Mouse (Mus musculus) ES-E14 (cell line): Measurements from ENCODE around the gene Mb21d2. TPM values are rescaled to one million over a fixed set of nuclear protein-coding genes. Genes with fewer than 3 reads are reported as not detected.
A peak's percentile ranks its signal among the peaks of the same experiment; 100 is the strongest.

Source experiments
- DNase-seq: peaks from one replicate; pipeline ENCODE4 v3.0.0-alpha.2; 2013; ENCODE audit warnings: low read depth, low spot score
- H3K27ac ChIP-seq: 2 replicates; pipeline ENCODE4 v1.5.1; 2012; ENCODE audit warnings: low read depth, mild to moderate bottlenecking, low read length, moderate library complexity, mixed read lengths; ENCODE audit not compliant: poor library complexity, insufficient read depth, severe bottlenecking
- H3K36me3 ChIP-seq: 2 replicates; pipeline ENCODE4 v1.6.1; 2012; ENCODE audit warnings: mild to moderate bottlenecking, low read length, moderate library complexity, mixed read lengths; ENCODE audit not compliant: control insufficient read depth, poor library complexity, insufficient read depth, severe bottlenecking
- H3K4me1 ChIP-seq, 2 experiments: fragments of 150-350 bp in 1 of 2; sonication (generic) in 1 of 2; 2 replicates each; pipeline ENCODE4 v1.6.1; 2012; ENCODE audit warnings: low read length in 2 of 2, mild to moderate bottlenecking in 1 of 2, mixed read lengths in 1 of 2; ENCODE audit not compliant: control insufficient read depth in 2 of 2, insufficient read depth in 2 of 2, poor library complexity in 1 of 2
- H3K4me3 ChIP-seq, 2 experiments: fragments of 150-350 bp in 1 of 2; sonication (generic) in 1 of 2; 2 replicates each; pipeline ENCODE4 v1.5.1; 2012; ENCODE audit warnings: low read length in 2 of 2, low read depth in 1 of 2, mild to moderate bottlenecking in 1 of 2, mixed read lengths in 1 of 2; ENCODE audit not compliant: insufficient read depth in 1 of 2, poor library complexity in 1 of 2, severe bottlenecking in 1 of 2
- H3K9ac ChIP-seq: 2 replicates; pipeline ENCODE4 v1.6.1; 2012; ENCODE audit warnings: low read depth, mild to moderate bottlenecking, low read length, mixed read lengths; ENCODE audit not compliant: poor library complexity, insufficient read depth, severe bottlenecking
- H3K9me3 ChIP-seq: fragments of 150-350 bp; sonication (generic); 2 replicates; pipeline ENCODE4 v1.6.1; 2012; ENCODE audit warnings: low read depth, mild to moderate bottlenecking, low read length; ENCODE audit not compliant: control insufficient read depth, insufficient read depth
- CHD2 ChIP-seq: IDR thresholded peaks from 2 replicates; pipeline ENCODE4 v1.6.1; 2014; ENCODE audit warnings: mild to moderate bottlenecking, low read depth, low read length, inconsistent platforms
- HCFC1 ChIP-seq: IDR thresholded peaks from 2 replicates; pipeline ENCODE4 v1.6.1; 2012; ENCODE audit warnings: low read length, inconsistent platforms, borderline replicate concordance; ENCODE audit not compliant: insufficient read depth
- MAFK ChIP-seq: IDR thresholded peaks from 2 replicates; pipeline ENCODE4 v1.6.1; 2014; ENCODE audit warnings: mild to moderate bottlenecking, low read depth, low read length, inconsistent platforms; ENCODE audit not compliant: insufficient read depth
- ZC3H11A ChIP-seq: IDR thresholded peaks from 2 replicates; pipeline ENCODE4 v1.6.1; 2012; ENCODE audit warnings: low read depth, mild to moderate bottlenecking, inconsistent platforms, low read length, borderline replicate concordance
- ZNF384 ChIP-seq: IDR thresholded peaks from 2 replicates; pipeline ENCODE4 v1.6.1; 2012; ENCODE audit warnings: low read depth, low read length, inconsistent platforms
- in situ Hi-C, 2 experiments: fragments of 600-800 bp; cut with MboI; formaldehyde crosslinking; loops; one replicate each; pipeline ENCODE4 v1.15.1; 2025; ENCODE audit warnings: low sequenced_read_pairs in 2 of 2, inconsistent platforms in 1 of 2; ENCODE audit not compliant: unreplicated experiment in 2 of 2
- total RNA-seq: library from RNA; depleted of rRNA; stranded (reverse); fragments of 300-350 nt; gene quantifications from 2 replicates; pipeline ENCODE4 v1.2.3, GENCODE M21; 2012; rRNA removed

Gene Mb21d2
- total RNA-seq, 1 experiment, result 15.3 TPM

GRCm38 (mm10) chr16:28813290-28813689 lies 116.2 kb downstream of the Mb21d2 start:
- H3K9ac ChIP-seq, result no peak overlapping the region
- 0 out of 2 replicates have a peak, but pooled peaks cover 1% of the 10 kb centered on the region for H3K9me3 ChIP-seq
- DNase-seq, result no peak
- no peak for TF ChIP-seq ZNF384
- TF ChIP-seq MAFK, result no peak
- TF ChIP-seq HCFC1, result no peak
- no peak for TF ChIP-seq CHD2
- no peak for TF ChIP-seq ZC3H11A
- H3K4me1 ChIP-seq, result peaks cover 0 to 2% of the 10 kb centered on the region in 2 experiments; a peak in 1 of 4 replicates
- H3K36me3 ChIP-seq, result no peaks in the 10 kb centered on the region; the same call in 1 of the 2 replicates
- H3K27ac ChIP-seq, result no peak overlapping the region; the same call in 1 of the 2 replicates
- in situ Hi-C loops, result no loop called here
- H3K4me3 ChIP-seq, result no peak overlapping the region

GRCm38 (mm10) chr16:28809089-28809488 lies 120.4 kb downstream of the Mb21d2 start:
- no peak overlapping the region for H3K27ac ChIP-seq
- H3K4me3 ChIP-seq, result no peak overlapping the region
- DNase-seq, result no peak
- no peak for TF ChIP-seq ZC3H11A
- no peak for TF ChIP-seq MAFK
- TF ChIP-seq ZNF384, result no peak
- no peak for TF ChIP-seq HCFC1
- TF ChIP-seq CHD2, result no peak
- no peak overlapping the region for H3K9ac ChIP-seq
- in situ Hi-C loops, result no loop called here
- no peaks in the 10 kb centered on the region; the same call in 1 of the 2 replicates for H3K36me3 ChIP-seq
- peaks cover 0 to 2% of the 10 kb centered on the region in 2 experiments; a peak in 1 of 4 replicates for H3K4me1 ChIP-seq
- 0 out of 2 replicates have a peak, but pooled peaks cover 1% of the 10 kb centered on the region for H3K9me3 ChIP-seq

GRCm38 (mm10) chr16:28793115-28793514 lies 136.4 kb downstream of the Mb21d2 start:
- TF ChIP-seq ZNF384 (no peak), CHD2 (no peak), ZC3H11A (no peak; the same call in 1 of the 2 replicates), HCFC1 (no peak), MAFK (no peak)
- in situ Hi-C loops, result no loop called here
- Histone ChIP-seq H3K9me3 (no peaks in the 10 kb centered on the region), H3K27ac (no peak overlapping the region), H3K36me3 (no peaks in the 10 kb centered on the region), H3K4me1 (no peaks in the 10 kb centered on the region), H3K9ac (no peak overlapping the region), H3K4me3 (no peak overlapping the region)
- peak; percentile 47 for DNase-seq

Other genes starting within 250 kb of the Mb21d2 start
- gene Fgf12, start 176.6 kb downstream of the Mb21d2 start, total RNA-seq, result not detected in 2 replicates